Mouse (Mus musculus) kidney, postnatal 0 days (tissue): ENCODE measurements around the gene Ampd2. TPM values are rescaled to one million over a fixed set of nuclear protein-coding genes. Genes with fewer than 3 reads are reported as not detected.

Experiments used
- ATAC-seq: fragments of 200-750 bp; cut with Nextera tagmentation; replicated peaks from 2 replicates; pipeline ENCODE4 v1.8.0; 2017; ENCODE audit warnings: low read depth, moderate number of reproducible peaks, moderate TSS enrichment, moderate library complexity; ENCODE audit not compliant: low FRiP score
- DNase-seq: peaks from one replicate; pipeline ENCODE4 v3.0.0-alpha.2; 2016; ENCODE audit warnings: low spot score
- H3K27ac ChIP-seq: fragments of 300-500 bp; sonication (generic); 2 replicates; pipeline ENCODE4 v1.5.1; 2014; ENCODE audit warnings: mild to moderate bottlenecking
- H3K27me3 ChIP-seq: fragments of 300-500 bp; sonication (generic); 2 replicates; pipeline ENCODE4 v1.6.1; 2014; ENCODE audit warnings: low read length, mixed read lengths; ENCODE audit not compliant: insufficient read depth
- H3K36me3 ChIP-seq: fragments of 300-500 bp; sonication (generic); 2 replicates; pipeline ENCODE4 v1.6.1; 2014; ENCODE audit warnings: low read length, mixed read lengths; ENCODE audit not compliant: insufficient read depth
- H3K4me1 ChIP-seq: fragments of 300-500 bp; sonication (generic); replicated peaks from 2 replicates; pipeline ENCODE4 v1.6.1; 2014; ENCODE audit warnings: antibody characterized with exemption, low read length, mixed read lengths; ENCODE audit not compliant: insufficient read depth
- H3K4me2 ChIP-seq: fragments of 300-500 bp; sonication (generic); 2 replicates; pipeline ENCODE4 v1.6.1; 2014; ENCODE audit warnings: mild to moderate bottlenecking, low read length, moderate library complexity, mixed read lengths
- H3K4me3 ChIP-seq: fragments of 300-500 bp; sonication (generic); replicated peaks from 2 replicates; pipeline ENCODE4 v1.5.1; 2014; ENCODE audit warnings: low read depth, low read length
- H3K9ac ChIP-seq: fragments of 300-500 bp; sonication (generic); 2 replicates; pipeline ENCODE4 v1.6.1; 2014; ENCODE audit warnings: low read depth, low read length
- H3K9me3 ChIP-seq: fragments of 300-500 bp; sonication (generic); replicated peaks from 2 replicates; pipeline ENCODE4 v1.6.1; 2016; ENCODE audit warnings: low read length, inconsistent platforms, mixed read lengths
- CTCF ChIP-seq: IDR thresholded peaks from 2 replicates; pipeline ENCODE4 v1.5.1; 2016; ENCODE audit warnings: antibody characterized with exemption, low read depth, mild to moderate bottlenecking, moderate library complexity
- WGBS: fragments of 180-500 bp; shearing (Covaris S2); extraction: QIAGEN DNeasy Blood & Tissue Kit; methylation state at CpG from one replicate; pipeline ENCODE4 v1.1.7; 2014; 5-methylcytosine and 5-hydroxymethylcytosine counted together
- polyA plus RNA-seq: library from polyadenylated mRNA; unstranded; fragments of >200 nt; fragmentation: Nextera tagmentation; extraction: Ambion mirVana; gene quantifications from 2 replicates; pipeline ENCODE4 v1.2.1, GENCODE M21; 2015

Gene Ampd2
- polyA plus RNA-seq, 1 experiment from 2014 or later = 35.8 TPM

GRCm38 (mm10) chr3:108128520-108128919 is 42.1 kb upstream of the Ampd2 start:
- no peak for ATAC-seq
- H3K4me2 ChIP-seq = no peak overlapping the region
- TF ChIP-seq CTCF = no peak
- 41% methylated on average over 5 of the region's 5 CpGs for WGBS
- no peak overlapping the region for H3K4me3 ChIP-seq
- no peak overlapping the region for H3K9ac ChIP-seq
- DNase-seq = no peak
- H3K4me1 ChIP-seq = peaks cover 13% of the 10 kb centered on the region
- H3K27ac ChIP-seq = no peak overlapping the region
- H3K27me3 ChIP-seq = no peaks in the 10 kb centered on the region
- H3K36me3 ChIP-seq = peaks cover under 1% of the 10 kb centered on the region; the same call in 1 of the 2 replicates
- H3K9me3 ChIP-seq = no peaks in the 10 kb centered on the region

- Histone ChIP-seq H3K4me2 (no peak overlapping the region), H3K27ac (no peak overlapping the region), H3K27me3 (no peaks in the 10 kb centered on the region), H3K9ac (no peak overlapping the region), H3K9me3 (no peaks in the 10 kb centered on the region), H3K4me1 (peaks cover 8% of the 10 kb centered on the region; the same call in 1 of the 2 replicates), H3K4me3 (no peak overlapping the region), H3K36me3 (peaks cover 12% of the 10 kb centered on the region)
- no peak for ATAC-seq
- TF ChIP-seq CTCF = no peak
- no peak for DNase-seq
- 90% methylated on average over 3 of the region's 3 CpGs for WGBS
These were observed 39.9 kb upstream of the Ampd2 start for GRCm38 (mm10) chr3:108126327-108126726.

GRCm38 (mm10) chr3:108124131-108124530 is 37.7 kb upstream of the Ampd2 start:
- no peak for TF ChIP-seq CTCF
- H3K4me1 ChIP-seq = peaks cover 4% of the 10 kb centered on the region; the same call in 1 of the 2 replicates
- DNase-seq (no peak), ATAC-seq (no peak)
- H3K4me3 ChIP-seq = no peak overlapping the region
- no peaks in the 10 kb centered on the region for H3K27me3 ChIP-seq
- no peak overlapping the region for H3K4me2 ChIP-seq
- no peak overlapping the region for H3K27ac ChIP-seq
- peaks cover 22% of the 10 kb centered on the region for H3K36me3 ChIP-seq
- no peaks in the 10 kb centered on the region for H3K9me3 ChIP-seq
- H3K9ac ChIP-seq = no peak overlapping the region
- 47% methylated on average over 1 of the region's 1 CpGs for WGBS

GRCm38 (mm10) chr3:108123242-108123641 is 36.8 kb upstream of the Ampd2 start:
- Histone ChIP-seq H3K9me3 (no peaks in the 10 kb centered on the region), H3K27ac (no peak overlapping the region), H3K9ac (no peak overlapping the region), H3K4me2 (no peak overlapping the region), H3K4me1 (0 out of 2 replicates have a peak, but pooled peaks cover under 1% of the 10 kb centered on the region), H3K27me3 (no peaks in the 10 kb centered on the region), H3K4me3 (no peak overlapping the region), H3K36me3 (peaks cover 28% of the 10 kb centered on the region)
- TF ChIP-seq CTCF = no peak
- ATAC-seq (no peak), DNase-seq (no peak)
- 89% methylated on average over 5 of the region's 5 CpGs for WGBS

GRCm38 (mm10) chr3:108121101-108121500 is 34.6 kb upstream of the Ampd2 start:
- ATAC-seq (no peak), DNase-seq (no peak)
- Histone ChIP-seq H3K27me3 (no peaks in the 10 kb centered on the region), H3K36me3 (peaks cover 33% of the 10 kb centered on the region), H3K27ac (no peak overlapping the region), H3K4me3 (no peak overlapping the region), H3K4me1 (no peaks in the 10 kb centered on the region), H3K4me2 (no peak overlapping the region), H3K9me3 (no peaks in the 10 kb centered on the region), H3K9ac (no peak overlapping the region)
- no peak for TF ChIP-seq CTCF
- 83% methylated on average over 3 of the region's 3 CpGs for WGBS

GRCm38 (mm10) chr3:108117465-108117864 is 31.0 kb upstream of the Ampd2 start:
- Histone ChIP-seq H3K27me3 (no peaks in the 10 kb centered on the region), H3K36me3 (peaks cover 29% of the 10 kb centered on the region), H3K4me3 (no peak overlapping the region), H3K4me2 (no peak overlapping the region), H3K27ac (no peak overlapping the region), H3K9ac (no peak overlapping the region), H3K4me1 (no peaks in the 10 kb centered on the region), H3K9me3 (no peaks in the 10 kb centered on the region)
- WGBS = 97% methylated on average over 6 of the region's 6 CpGs
- no peak for ATAC-seq
- no peak for DNase-seq
- TF ChIP-seq CTCF = no peak
